Comparison of ENCODE assay signal across 8 mouse cellular contexts in genomic region chr7:109957996-109958789, GRCm38 (mm10). TPM values are rescaled to one million over a fixed set of nuclear protein-coding genes. Genes with fewer than 3 reads are reported as not detected.
DNase-seq lines count a peak whose midpoint lies in the region; ATAC-seq and TF ChIP-seq lines count a peak whose summit lies in the region.

No protein-coding gene starts in this region.

- H3K4me1 ChIP-seq in heart, embryonic 12.5 days (replicated peaks): peaks cover 34% of the 10 kb centered on the region
- no peaks in the 10 kb centered on the region; the same call in 1 of the 2 replicates for H3K4me1 ChIP-seq in bone marrow, adult 2 months (ENCODE audit: control insufficient read depth, insufficient read depth, low read length)
- H3K4me1 ChIP-seq in hindbrain, embryonic 11.5 days (replicated peaks; ENCODE audit: control insufficient read depth, insufficient read depth, low read length): 0 out of 2 replicates have a peak, but pooled peaks cover 6% of the 10 kb centered on the region
- peaks cover 24% of the 10 kb centered on the region for H3K4me1 ChIP-seq in midbrain, embryonic 11.5 days (ENCODE audit: control insufficient read depth, insufficient read depth, low read length)

- H3K9me3 ChIP-seq in heart, embryonic 12.5 days (replicated peaks): no peaks in the 10 kb centered on the region
- no peaks in the 10 kb centered on the region for H3K9me3 ChIP-seq in hindbrain, embryonic 11.5 days (ENCODE audit: control insufficient read depth, low read length)
- H3K9me3 ChIP-seq in midbrain, embryonic 11.5 days (ENCODE audit: control insufficient read depth, low read length): no peaks in the 10 kb centered on the region

- H3K27me3 ChIP-seq in heart, embryonic 12.5 days (replicated peaks): no peaks in the 10 kb centered on the region
- no peaks in the 10 kb centered on the region for H3K27me3 ChIP-seq in hindbrain, embryonic 11.5 days (ENCODE audit: control insufficient read depth, insufficient read depth, low read length)
- no peaks in the 10 kb centered on the region for H3K27me3 ChIP-seq in midbrain, embryonic 11.5 days (ENCODE audit: control insufficient read depth, insufficient read depth, low read length)

- no peaks in the 10 kb centered on the region for H3K36me3 ChIP-seq in heart, embryonic 12.5 days
- H3K36me3 ChIP-seq in hindbrain, embryonic 11.5 days (ENCODE audit: control insufficient read depth, insufficient read depth, low read length): no peaks in the 10 kb centered on the region
- no peaks in the 10 kb centered on the region for H3K36me3 ChIP-seq in midbrain, embryonic 11.5 days (ENCODE audit: control insufficient read depth, insufficient read depth, low read length)

- H3K4me2 ChIP-seq in heart, embryonic 12.5 days: peak overlapping the region; percentile 74
- H3K4me2 ChIP-seq in hindbrain, embryonic 11.5 days (replicated peaks; ENCODE audit: low read depth, low read length): peak overlapping the region; percentile 65
- peak overlapping the region; percentile 82 for H3K4me2 ChIP-seq in midbrain, embryonic 11.5 days

- H3K9ac ChIP-seq in heart, embryonic 12.5 days: peak overlapping the region; percentile 93
- H3K9ac ChIP-seq in hindbrain, embryonic 11.5 days (ENCODE audit: low read depth, low read length): peak overlapping the region; percentile 97; the same call in 1 of the 2 replicates
- peak overlapping the region; percentile 96 for H3K9ac ChIP-seq in midbrain, embryonic 11.5 days (ENCODE audit: low read length)

- WGBS in heart, embryonic 12.5 days: 58% methylated on average over 8 of the region's 8 CpGs
- 47% methylated on average over 8 of the region's 8 CpGs for WGBS in bone marrow, adult 2 months
- WGBS in hindbrain, embryonic 11.5 days: 75% methylated on average over 8 of the region's 8 CpGs
- WGBS in midbrain, embryonic 11.5 days: 78% methylated on average over 8 of the region's 8 CpGs

- TF ChIP-seq POLR2A in bone marrow, adult 2 months (IDR thresholded peaks at IDR 0.05; ENCODE audit: borderline replicate concordance, control insufficient read depth, low read depth, low read length): no peak

- DNase-seq in heart, postnatal 14 days: no peak
- DNase-seq in hindbrain, embryonic 11.5 days (ENCODE audit: low spot score): no peak
- no peak for DNase-seq in midbrain, embryonic 11.5 days (ENCODE audit: low spot score, missing footprints)
- no peak for DNase-seq in thymus, postnatal 0 days (ENCODE audit: low spot score)
- DNase-seq in urinary bladder, postnatal 10 days (ENCODE audit: low spot score): no peak
- DNase-seq in left cerebral cortex, postnatal 10 days (ENCODE audit: extremely low spot score in 1 of 2, low spot score in 2 of 2): no peak

- intact Hi-C loops in heart, postnatal 14 days (cut with DNase I): no loop called here
- intact Hi-C loops in left cerebral cortex, postnatal 10 days (cut with DNase I): no loop called here

- no peak for TF ChIP-seq CTCF in bone marrow, adult 2 months (IDR thresholded peaks at IDR 0.05; ENCODE audit: control insufficient read depth, insufficient read depth, low read length)

- peak overlapping the region; percentile 82 for H3K4me3 ChIP-seq in heart, embryonic 12.5 days
- H3K4me3 ChIP-seq in bone marrow, adult 2 months (replicated peaks; ENCODE audit: control insufficient read depth, low read depth, low read length): peak overlapping the region; percentile 14
- peak overlapping the region; percentile 88 for H3K4me3 ChIP-seq in hindbrain, embryonic 11.5 days (ENCODE audit: low read depth, low read length)
- peak overlapping the region; percentile 92; the same call in 1 of the 2 replicates for H3K4me3 ChIP-seq in midbrain, embryonic 11.5 days (ENCODE audit: low read depth, low read length)

- no peak for ATAC-seq in heart, embryonic 12.5 days (ENCODE audit: insufficient number of reproducible peaks, low FRiP score)
- no peak for ATAC-seq in hindbrain, embryonic 11.5 days (ENCODE audit: low FRiP score)
- ATAC-seq in midbrain, embryonic 11.5 days (ENCODE audit: low FRiP score): no peak

- H3K27ac ChIP-seq in heart, embryonic 12.5 days (ENCODE audit: poor library complexity, severe bottlenecking): peak overlapping the region; percentile 88
- no peak overlapping the region for H3K27ac ChIP-seq in bone marrow, adult 2 months (ENCODE audit: control insufficient read depth, insufficient read depth, low read depth, low read length, poor library complexity)
- H3K27ac ChIP-seq in hindbrain, embryonic 11.5 days (ENCODE audit: low read depth, low read length): no peak overlapping the region
- H3K27ac ChIP-seq in midbrain, embryonic 11.5 days (ENCODE audit: low read depth, low read length): no peak overlapping the region

RNA-seq across cellular contexts. Expression of gene Dennd5a, which starts 2.1 kb away (rescaled TPM):
- 50.3 and 52.2 TPM in 2 replicates for polyA plus RNA-seq in heart, embryonic 12.5 days (2016; fragmentation: Nextera tagmentation; extraction: Ambion mirVana)
- total RNA-seq in heart, postnatal 14 days (2021): 100 to 1,000 TPM; 151 to 158 TPM
- polyA plus RNA-seq in bone marrow, adult 2 months (2011; ENCODE audit: insufficient read depth, insufficient read length, low replicate concordance, missing spikeins): 27.2 and 54.9 TPM in 2 replicates
- 52.5 and 57.3 TPM in 2 replicates for polyA plus RNA-seq in hindbrain, embryonic 11.5 days (2014; fragmentation: Nextera tagmentation; extraction: Ambion mirVana)
- 52.4 and 53.0 TPM in 2 replicates for polyA plus RNA-seq in midbrain, embryonic 11.5 days (2014; fragmentation: Nextera tagmentation; extraction: Ambion mirVana)
- 9.4 and 9.5 TPM in 2 replicates for polyA plus RNA-seq in thymus, postnatal 0 days (2015; fragmentation: Nextera tagmentation; extraction: Ambion mirVana)
- total RNA-seq in left cerebral cortex, postnatal 10 days (2021): 100 to 1,000 TPM; 150 to 152 TPM

RNA-seq across cellular contexts. Expression of gene Tmem41b, which starts 28.5 kb away (rescaled TPM):
- polyA plus RNA-seq in heart, embryonic 12.5 days (2016; fragmentation: Nextera tagmentation; extraction: Ambion mirVana): 56.9 and 63.5 TPM in 2 replicates
- 10 to 100 TPM; 46.6 to 47.7 TPM for total RNA-seq in heart, postnatal 14 days (2021)
- 12.1 and 18.8 TPM in 2 replicates for polyA plus RNA-seq in bone marrow, adult 2 months (2011; ENCODE audit: insufficient read depth, insufficient read length, low replicate concordance, missing spikeins)
- 78.4 and 84.8 TPM in 2 replicates for polyA plus RNA-seq in hindbrain, embryonic 11.5 days (2014; fragmentation: Nextera tagmentation; extraction: Ambion mirVana)
- 85.6 and 89.5 TPM in 2 replicates for polyA plus RNA-seq in midbrain, embryonic 11.5 days (2014; fragmentation: Nextera tagmentation; extraction: Ambion mirVana)
- 47.7 and 48.8 TPM in 2 replicates for polyA plus RNA-seq in thymus, postnatal 0 days (2015; fragmentation: Nextera tagmentation; extraction: Ambion mirVana)
- total RNA-seq in left cerebral cortex, postnatal 10 days (2021): 10 to 100 TPM; 53.1 to 55.0 TPM

RNA-seq across cellular contexts. Expression of gene Ipo7, which starts 59.9 kb away (rescaled TPM):
- 43.8 and 43.9 TPM in 2 replicates for polyA plus RNA-seq in heart, embryonic 12.5 days (2016; fragmentation: Nextera tagmentation; extraction: Ambion mirVana)
- total RNA-seq in heart, postnatal 14 days (2021): 10 to 100 TPM; 85.3 to 98.7 TPM
- 49.4 and 54.4 TPM in 2 replicates for polyA plus RNA-seq in bone marrow, adult 2 months (2011; ENCODE audit: insufficient read depth, insufficient read length, low replicate concordance, missing spikeins)
- polyA plus RNA-seq in hindbrain, embryonic 11.5 days (2014; fragmentation: Nextera tagmentation; extraction: Ambion mirVana): 23.2 and 32.7 TPM in 2 replicates
- 37.8 and 40.2 TPM in 2 replicates for polyA plus RNA-seq in midbrain, embryonic 11.5 days (2014; fragmentation: Nextera tagmentation; extraction: Ambion mirVana)
- polyA plus RNA-seq in thymus, postnatal 0 days (2015; fragmentation: Nextera tagmentation; extraction: Ambion mirVana): 24.6 and 27.0 TPM in 2 replicates
- total RNA-seq in left cerebral cortex, postnatal 10 days (2021): 10 to 100 TPM; 88.9 to 90.7 TPM

Comparison
In these comparisons a context has a peak if more than half of its experiments do, and no peak if none do; other contexts are left out.
1. H3K4me3 ChIP-seq: peak in every context shown above with its lines; median percentile 92 in midbrain, embryonic 11.5 days; 88 in hindbrain, embryonic 11.5 days; 82 in heart, embryonic 12.5 days; 14 in bone marrow, adult 2 months.